Mouse (Mus musculus): ENCODE results near the gene Btbd9.

The Btbd9 gene

DNA sequence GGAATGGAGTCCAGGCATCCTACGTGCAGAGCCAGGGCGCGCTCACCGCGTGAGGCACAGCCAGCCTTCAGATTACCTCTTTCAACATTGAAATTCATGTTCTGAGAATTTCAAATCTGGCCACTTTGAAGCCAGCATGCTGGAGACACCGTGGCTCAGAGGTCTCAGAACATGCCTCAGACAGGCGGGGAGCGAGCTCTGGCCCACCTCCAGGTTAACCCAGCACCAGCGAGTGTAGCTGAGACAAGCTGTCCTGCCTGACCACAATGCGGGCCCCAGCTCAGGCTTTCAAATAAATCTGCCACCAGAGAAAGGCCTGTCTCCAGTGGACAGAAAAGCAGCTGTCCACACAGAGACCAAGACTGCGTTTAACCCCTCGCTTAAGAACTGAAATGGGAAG lies 363.6 kb downstream of the Btbd9 start:
- DNase-seq (ENCODE audit: low spot score in 2 of 2): no peak

- DNase-seq (ENCODE audit: low spot score in 2 of 2): no peak
Observed at GRCm38 (mm10) chr17:30210936-30211335, 365.4 kb downstream of the Btbd9 start.

DNA sequence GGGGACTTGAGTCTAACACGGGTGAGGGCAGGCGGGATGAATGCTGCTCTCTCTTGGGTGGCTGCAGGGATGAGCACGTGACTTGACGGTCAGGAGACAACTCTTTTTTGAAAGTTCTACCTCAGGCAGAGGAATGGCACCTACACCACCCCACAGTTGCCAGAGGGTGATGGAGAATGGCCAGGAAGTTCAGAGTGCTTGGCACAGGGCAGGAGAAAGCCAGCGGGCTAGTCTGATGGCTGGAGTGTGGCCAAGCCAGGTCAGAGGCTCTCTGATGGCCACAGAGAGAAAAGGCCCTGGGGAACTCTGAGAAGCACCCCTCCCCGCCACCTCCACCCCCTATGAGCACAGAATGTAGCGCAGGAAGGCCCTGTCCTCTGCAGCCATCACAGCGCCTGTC lies 366.0 kb downstream of the Btbd9 start:
- DNase-seq (ENCODE audit: low spot score in 2 of 2): no peak

DNA sequence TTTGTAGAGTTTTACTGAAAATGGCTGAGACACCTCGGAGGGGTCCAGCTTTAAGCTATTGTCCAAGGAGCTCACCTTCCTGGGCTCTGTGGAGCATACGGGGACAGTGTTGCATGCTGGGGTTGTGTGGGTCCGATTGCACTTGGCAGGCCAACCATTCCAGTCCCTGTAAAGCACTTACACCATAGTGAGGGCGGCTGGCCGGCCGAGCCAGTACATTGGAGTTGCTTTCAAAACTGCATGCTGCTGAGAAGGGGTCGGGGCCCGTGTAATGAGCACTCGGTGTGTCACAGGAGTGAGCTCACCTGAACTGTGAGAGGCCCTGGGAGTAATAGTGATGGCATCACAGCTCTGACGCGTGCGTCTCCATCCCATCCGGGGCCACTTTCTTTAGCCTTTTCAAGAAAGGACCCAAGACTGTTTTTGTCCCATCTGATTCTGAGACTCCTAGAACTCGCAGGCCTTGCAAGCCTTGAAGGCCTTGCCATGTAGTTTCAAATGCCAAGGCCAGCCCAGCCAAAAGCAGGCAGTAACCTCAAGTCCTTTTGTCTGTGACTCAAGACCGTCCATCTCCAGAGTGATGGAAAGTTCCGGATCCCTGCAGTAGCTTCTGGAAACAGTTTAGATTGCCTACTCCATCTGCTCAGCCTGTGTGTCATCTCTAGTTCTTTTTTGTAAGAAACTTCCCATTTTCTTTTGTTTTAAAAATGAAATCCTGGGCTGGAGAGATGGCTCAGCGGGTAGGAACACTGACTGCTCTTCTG lies 371.0 kb downstream of the Btbd9 start:
- DNase-seq (ENCODE audit: low spot score in 2 of 2): no peak

- DNase-seq (ENCODE audit: low spot score in 2 of 2): no peak
Observed at GRCm38 (mm10) chr17:30200283-30200682, 376.0 kb downstream of the Btbd9 start.

DNA sequence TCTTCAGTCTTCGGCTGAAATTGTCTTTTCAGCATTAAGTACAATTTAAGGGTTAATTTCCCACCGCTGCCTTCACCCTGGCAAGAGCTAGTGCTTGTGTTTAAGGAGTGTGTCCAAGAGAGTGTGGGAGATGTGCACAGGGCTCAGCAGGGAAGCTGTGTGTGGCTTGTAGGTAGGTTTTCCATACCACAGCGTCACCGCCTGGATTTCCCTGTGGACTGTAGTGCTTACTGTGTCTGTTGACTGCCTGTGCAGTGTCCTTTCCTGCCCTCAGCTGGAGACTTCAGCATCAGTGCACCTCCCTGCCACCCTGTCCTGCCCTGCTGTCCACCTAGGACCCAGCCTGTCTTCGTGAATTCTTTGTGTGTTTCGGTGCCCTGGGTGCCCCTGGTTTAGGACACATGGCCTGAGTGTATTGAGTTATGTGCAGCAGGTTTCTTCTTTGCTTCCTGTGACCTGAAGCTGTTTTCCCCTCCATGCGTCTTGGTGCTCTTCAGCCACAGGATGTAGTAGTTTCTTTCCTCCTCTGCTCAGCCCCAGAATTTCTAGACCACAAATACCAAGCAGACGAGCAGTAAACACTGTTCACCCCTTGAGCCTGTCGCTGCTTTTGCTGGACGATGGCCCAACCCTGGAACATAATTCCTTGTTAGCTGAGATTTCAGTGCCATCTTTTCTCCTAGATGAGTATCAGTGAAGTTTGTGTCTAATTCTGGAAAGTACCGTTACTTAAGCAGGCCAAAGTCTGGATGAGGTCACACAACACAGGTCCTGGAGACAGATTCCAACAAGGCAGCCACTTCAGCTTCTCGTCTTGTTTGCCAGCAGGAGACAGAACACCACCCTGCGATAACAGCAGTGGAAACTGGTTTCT lies 376.7 kb downstream of the Btbd9 start:
- no peak for DNase-seq (ENCODE audit: low spot score in 2 of 2)

DNA sequence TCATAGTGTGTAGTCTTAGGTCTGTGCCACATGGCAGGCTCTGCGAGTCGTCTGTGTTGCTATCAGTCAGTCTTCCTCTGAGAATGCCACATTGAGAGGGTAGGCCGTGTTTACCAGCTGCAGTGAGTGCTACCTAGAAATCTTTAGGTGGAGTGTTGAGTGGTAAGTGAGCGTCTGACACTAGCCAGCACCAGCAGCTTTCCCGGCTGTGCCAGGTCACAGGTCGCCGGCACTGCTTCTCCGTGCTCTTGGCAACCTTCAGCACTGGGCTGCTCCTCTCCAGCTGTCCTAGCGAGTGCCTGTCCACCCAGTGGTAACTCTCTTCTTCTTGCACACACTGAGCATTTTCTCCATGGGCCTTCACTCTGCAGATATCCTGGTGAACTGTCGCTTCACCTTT lies 377.9 kb downstream of the Btbd9 start:
- DNase-seq (ENCODE audit: low spot score in 2 of 2): no peak

GRCm38 (mm10) chr17:30197280-30198030 lies 378.8 kb downstream of the Btbd9 start:
- DNase-seq (ENCODE audit: low spot score in 2 of 2): peak in 1 of 2 experiments; percentile 3

DNA sequence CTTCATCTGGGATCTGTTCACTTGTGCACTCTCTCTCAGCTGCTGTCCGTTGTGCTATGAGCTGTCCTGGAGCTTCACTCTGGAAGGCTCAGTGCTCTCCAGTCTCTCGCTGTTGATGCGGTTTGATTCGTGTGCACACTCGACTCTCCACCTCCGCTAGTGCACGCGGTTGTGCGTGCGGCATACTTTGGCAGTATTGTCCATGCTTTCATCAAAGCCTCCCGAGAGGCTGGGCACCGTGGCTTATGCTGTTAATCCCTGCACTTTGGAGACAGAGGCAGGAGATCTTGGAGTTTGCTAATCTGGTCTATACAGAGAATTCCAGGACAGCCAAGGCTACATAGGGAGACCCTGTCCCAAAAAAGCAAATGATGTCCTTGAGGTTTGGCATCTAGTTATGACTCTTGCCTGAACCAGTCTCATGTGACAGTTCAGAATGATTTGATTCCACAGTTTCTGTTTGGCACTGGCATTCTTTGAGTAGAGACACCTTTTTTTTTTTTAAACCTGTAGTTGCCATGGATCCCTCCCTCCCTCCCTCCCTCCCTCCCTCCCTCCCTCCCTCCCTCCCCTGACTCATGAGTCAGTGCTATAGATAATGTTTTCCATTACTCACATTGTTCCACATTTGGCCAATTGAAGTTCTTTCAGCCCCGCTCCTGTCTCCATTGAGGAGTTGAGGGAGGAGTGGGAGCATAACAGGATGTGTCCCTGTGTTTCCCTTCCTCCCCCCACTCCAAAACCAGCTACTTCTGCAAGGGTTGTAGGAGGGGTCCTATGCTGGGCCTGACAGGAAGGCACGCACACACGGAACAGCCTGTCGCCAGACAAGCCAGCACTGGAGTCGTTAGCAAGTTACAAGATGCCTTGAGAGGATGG lies 379.6 kb downstream of the Btbd9 start:
- peak; percentile 57 to 63 for DNase-seq (ENCODE audit: low spot score in 2 of 2)

- DNase-seq (ENCODE audit: low spot score in 2 of 2): peak; percentile 1 to 6
Observed at GRCm38 (mm10) chr17:30195591-30196183, 380.6 kb downstream of the Btbd9 start.

GRCm38 (mm10) chr17:30194629-30195445 lies 381.5 kb downstream of the Btbd9 start:
- peak; percentile 3 to 5 for DNase-seq (ENCODE audit: low spot score in 2 of 2)

GRCm38 (mm10) chr17:30194091-30194490 lies 382.2 kb downstream of the Btbd9 start:
- peak; percentile 0 to 3 for DNase-seq (ENCODE audit: low spot score in 2 of 2)

DNA sequence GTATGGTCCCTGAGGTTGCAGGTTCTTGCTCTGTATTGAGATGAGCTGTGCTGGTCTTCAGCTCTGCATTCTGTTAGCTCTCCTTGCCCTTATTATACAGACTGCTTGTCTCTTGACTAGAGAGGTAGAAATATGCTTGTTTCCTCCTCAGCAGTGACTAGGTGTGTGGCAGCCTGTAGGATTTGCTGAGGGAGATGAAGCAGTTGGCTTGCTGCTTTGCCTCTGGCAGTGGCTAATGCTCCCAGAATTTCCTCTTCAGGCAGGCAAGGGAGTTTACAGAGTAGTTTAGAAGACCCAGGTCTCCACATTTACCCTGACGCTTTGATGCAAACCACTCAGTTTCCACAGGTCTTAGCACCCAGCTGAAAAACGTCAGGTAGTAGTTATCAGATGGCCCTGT lies 382.7 kb downstream of the Btbd9 start:
- peak in 1 of 2 experiments; percentile 1 for DNase-seq (ENCODE audit: low spot score in 2 of 2)

DNA sequence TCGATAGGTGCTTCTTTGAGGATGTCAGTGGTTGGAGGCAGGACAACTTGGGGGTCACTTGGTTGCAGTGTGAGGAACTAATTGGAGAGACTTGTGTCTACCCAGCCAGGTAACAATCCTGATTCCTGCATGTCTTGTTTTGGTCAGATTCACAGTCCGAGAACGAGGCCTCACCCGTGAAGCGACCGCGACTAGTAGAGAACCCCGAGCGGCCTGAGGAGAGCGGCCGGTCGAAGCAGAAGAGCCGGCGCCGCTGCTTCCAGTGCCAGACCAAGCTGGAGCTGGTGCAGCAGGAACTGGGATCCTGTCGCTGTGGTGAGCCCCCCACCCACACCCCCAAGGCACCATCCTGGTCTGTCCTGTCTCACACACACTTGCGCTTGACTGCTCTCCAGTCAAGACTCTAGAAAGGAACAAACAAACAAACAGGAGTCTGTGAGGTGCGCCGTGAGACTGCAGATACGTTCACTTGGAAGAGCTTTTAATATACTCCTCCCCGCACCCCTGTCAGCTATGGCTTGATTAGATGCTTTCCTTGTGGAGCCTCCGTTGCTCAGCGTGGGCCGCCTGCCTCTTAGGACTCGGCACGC lies 383.8 kb downstream of the Btbd9 start:
- DNase-seq (ENCODE audit: low spot score in 2 of 2): peak in 1 of 2 experiments; percentile 34

DNA sequence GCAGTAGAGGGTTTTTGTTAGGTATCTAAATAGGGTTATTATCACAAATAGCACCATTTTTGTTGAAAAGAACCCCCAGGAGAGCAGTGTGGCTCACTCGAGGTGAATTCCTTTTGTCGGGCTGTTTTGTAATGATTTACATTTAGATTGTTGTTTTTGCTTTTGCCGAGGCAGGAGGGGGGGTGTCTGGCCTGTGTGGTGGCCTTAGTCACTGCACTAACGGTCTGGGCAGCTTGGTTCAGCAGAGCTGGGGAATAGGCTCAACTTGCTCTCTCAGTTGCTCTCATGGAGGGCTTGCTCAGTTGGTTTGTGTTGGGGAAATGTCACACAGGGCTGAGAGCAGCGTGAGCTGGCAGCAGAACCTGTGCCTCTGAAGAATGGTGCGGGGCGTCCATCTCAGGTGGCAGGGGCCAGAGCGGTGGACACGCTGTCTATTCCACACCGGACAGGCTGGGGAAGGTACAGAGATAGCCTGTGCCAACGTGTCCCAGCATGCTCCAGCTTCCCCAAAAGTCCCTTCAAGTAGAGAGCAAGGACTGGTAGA lies 385.1 kb downstream of the Btbd9 start:
- DNase-seq (ENCODE audit: low spot score in 2 of 2): peak in 1 of 2 experiments; percentile 0

- DNase-seq (ENCODE audit: low spot score in 2 of 2): peak in 1 of 2 experiments; percentile 36
Observed at GRCm38 (mm10) chr17:30188031-30188981, 388.0 kb downstream of the Btbd9 start.

- DNase-seq (ENCODE audit: low spot score in 2 of 2): peak in 1 of 2 experiments; percentile 1
Observed at GRCm38 (mm10) chr17:30187581-30187980, 388.7 kb downstream of the Btbd9 start.

DNA sequence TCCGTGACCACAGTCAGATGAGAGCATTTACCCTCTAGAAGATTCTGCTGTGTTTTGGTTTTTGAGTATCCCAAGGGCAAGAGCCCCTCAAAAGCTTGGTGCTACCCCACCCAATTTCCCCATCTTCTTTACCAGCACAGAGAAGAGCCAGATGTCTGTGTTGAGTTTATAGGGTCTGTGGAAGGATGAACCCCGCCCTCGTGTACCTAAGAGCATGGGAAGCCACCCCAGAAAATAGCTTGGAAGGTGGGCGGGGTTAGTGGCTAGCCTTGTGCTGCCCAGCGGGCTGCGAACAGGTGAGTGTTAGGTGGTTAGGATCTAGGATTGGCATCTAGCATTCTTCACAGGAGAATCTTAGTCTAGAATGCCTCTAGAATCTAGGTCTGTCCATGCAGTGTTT lies 389.1 kb downstream of the Btbd9 start:
- DNase-seq (ENCODE audit: low spot score in 2 of 2): peak in 1 of 2 experiments; percentile 0

All from right cerebral cortex, postnatal 36 days (tissue).